Mouse (Mus musculus): ENCODE results near the gene Tbxas1.

GRCm38 (mm10) chr6:38825886-38826285 lies 49.3 kb upstream of the Tbxas1 start:
- TF ChIP-seq CTCF (IDR thresholded peaks at IDR 0.05; ENCODE audit: low read depth) (no peak), EP300 (optimal IDR thresholded peaks at IDR 0.05) (no peak)
